Mouse (Mus musculus): ENCODE data around the gene Pcgf5.

GRCm38 (mm10) chr19:36347376-36347775 lies 733 bp upstream of the Pcgf5 start:
- no peak for TF ChIP-seq CTCF (IDR thresholded peaks at IDR 0.05; ENCODE audit: low read depth, low read length)
- no peak for TF ChIP-seq POLR2A (IDR thresholded peaks at IDR 0.05; ENCODE audit: borderline replicate concordance, low read depth, low read length)
